Mouse (Mus musculus): ENCODE results near the gene Scaf11. TPM values are rescaled to one million over a fixed set of nuclear protein-coding genes. Genes with fewer than 3 reads are reported as not detected.

The Scaf11 gene
- polyA plus RNA-seq, 1 experiment from 2014 or later, result 112 TPM

- no peak overlapping the region for H3K9ac ChIP-seq
- no peak overlapping the region for H3K4me2 ChIP-seq
- peaks cover 93% of the 10 kb centered on the region for H3K36me3 ChIP-seq (ENCODE audit: insufficient read depth)
- no peaks in the 10 kb centered on the region for H3K4me1 ChIP-seq (ENCODE audit: insufficient read depth)
- no peak overlapping the region for H3K4me3 ChIP-seq (ENCODE audit: low read depth, low read length)
- WGBS, result 76% methylated on average over 11 of the region's 11 CpGs
- no peaks in the 10 kb centered on the region for H3K27me3 ChIP-seq (ENCODE audit: insufficient read depth, low read length)
- TF ChIP-seq CTCF (IDR thresholded peaks at IDR 0.05; ENCODE audit: low read depth), result no peak
- H3K27ac ChIP-seq (ENCODE audit: low read depth), result no peak overlapping the region
- DNase-seq (no peak), ATAC-seq (ENCODE audit: insufficient read depth) (no peak)
- H3K9me3 ChIP-seq (ENCODE audit: low read depth, low read length), result no peaks in the 10 kb centered on the region
Measured at GRCm38 (mm10) chr15:96366176-96366963, 94.3 kb downstream of the Scaf11 start.

GRCm38 (mm10) chr15:96365351-96365750 is 95.3 kb downstream of the Scaf11 start:
- whole genome bisulfite sequencing, result 80% methylated on average over 3 of the region's 3 CpGs
- ATAC-seq (ENCODE audit: insufficient read depth) (no peak), DNase-seq (no peak)
- H3K9me3 ChIP-seq (ENCODE audit: low read depth, low read length), result no peaks in the 10 kb centered on the region
- H3K27ac ChIP-seq (ENCODE audit: low read depth), result no peak overlapping the region
- H3K27me3 ChIP-seq (ENCODE audit: insufficient read depth, low read length), result no peaks in the 10 kb centered on the region
- TF ChIP-seq CTCF (IDR thresholded peaks at IDR 0.05; ENCODE audit: low read depth), result no peak
- H3K36me3 ChIP-seq (ENCODE audit: insufficient read depth), result peaks cover 92% of the 10 kb centered on the region
- no peak overlapping the region for H3K4me2 ChIP-seq
- no peak overlapping the region for H3K4me3 ChIP-seq (ENCODE audit: low read depth, low read length)
- no peak overlapping the region for H3K9ac ChIP-seq
- no peaks in the 10 kb centered on the region for H3K4me1 ChIP-seq (ENCODE audit: insufficient read depth)

Small RNAs within 50 kb of the gene (microRNA-seq; reads per million reads assigned to microRNA genes)
- gene Gm25397 (ENCODE audit: borderline number of aligned reads), result not detected

Other genes starting within 250 kb of the Scaf11 start
- 30.3 and 31.6 TPM in 2 replicates for gene Arid2, start 173.3 kb downstream of the Scaf11 start, polyA plus RNA-seq (2014; fragmentation: Nextera tagmentation; extraction: Ambion mirVana)
- 70.6 and 71.6 TPM in 2 replicates for gene Slc38a1, start 182.1 kb upstream of the Scaf11 start, polyA plus RNA-seq (2014; fragmentation: Nextera tagmentation; extraction: Ambion mirVana)
- 174 and 182 TPM in 2 replicates for gene Slc38a2, start 238.9 kb upstream of the Scaf11 start, polyA plus RNA-seq (2014; fragmentation: Nextera tagmentation; extraction: Ambion mirVana)